Mouse (Mus musculus) adrenal gland, adult 2 months (tissue): Measurements from ENCODE around the gene Vmn1r148. TPM values are rescaled to one million over a fixed set of nuclear protein-coding genes. Genes with fewer than 3 reads are reported as not detected.
"Not testable (repeated sequence)": the region's sequence is repeated elsewhere in the genome, so short reads cannot be mapped to it uniquely, and the experiment has no call there.

Experiments used
- DNase-seq: peaks from one replicate; pipeline ENCODE4 v3.0.0; 2021
- long read RNA-seq: library from polyadenylated mRNA; stranded (forward); transcript quantifications from one replicate; pipeline ENCODE4 v2.0.0, GENCODE M21; 2021
- polyA plus RNA-seq: library from polyadenylated mRNA; depleted of rRNA; stranded (reverse); fragments of >200 nt; gene quantifications from 2 replicates; pipeline ENCODE4 v1.2.3, GENCODE M21; 2012; rRNA removed
- total RNA-seq, 2 experiments: library from RNA; stranded (reverse); gene quantifications; 2 replicates each; pipeline ENCODE4 v1.2.3; 2021

Gene Vmn1r148
- total RNA-seq = not detected
- polyA plus RNA-seq = not detected in 2 replicates
- long read RNA-seq = 0 reads

DNA sequence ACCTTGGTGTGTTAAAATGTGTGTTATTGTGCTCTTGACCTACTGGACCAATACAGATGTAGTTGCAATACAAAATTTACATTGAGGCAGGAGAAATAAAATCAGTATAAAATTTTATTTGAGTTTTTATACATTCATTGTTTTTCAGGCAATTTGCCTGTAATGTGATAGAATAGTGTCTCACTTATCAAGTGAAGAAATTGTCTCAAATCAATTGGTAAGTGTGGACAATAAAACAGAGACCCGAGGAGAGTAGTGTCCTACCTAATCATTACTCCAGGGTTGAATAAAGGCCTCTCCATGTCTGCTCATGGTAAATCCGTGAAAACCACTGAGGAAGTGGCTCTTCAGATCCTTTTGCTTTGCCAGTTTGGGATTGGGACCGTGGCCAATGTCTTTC, at the start of gene Vmn1r148:
Gene Vmn1r148, plus strand, starts transcription at position 301 of the 400 bp plus-strand sequence.
- DNase-seq = not testable (repeated sequence)

DNA sequence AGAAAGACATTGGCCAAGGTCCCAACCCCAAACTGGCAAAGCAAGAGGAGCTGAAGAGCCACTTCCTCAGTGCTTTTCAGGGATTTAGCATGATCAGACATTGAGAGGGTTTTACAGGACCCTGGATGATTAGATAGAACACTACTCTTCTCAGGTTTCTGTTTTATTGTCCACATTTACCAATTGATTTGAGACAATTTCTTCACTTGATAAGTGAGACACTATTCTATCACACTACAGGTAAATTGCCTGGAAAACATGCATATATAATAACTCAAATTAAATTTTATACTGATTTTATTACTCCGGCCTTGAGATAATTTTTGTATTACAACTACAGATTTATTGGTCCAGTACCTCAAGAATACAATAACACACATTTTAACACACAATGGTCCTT, 42.4 kb upstream of the Vmn1r148 start, which contains the start of gene Gm8660:
Gene Gm8660, minus strand, starts transcription at position 101 of the 400 bp plus-strand sequence.
- not testable (repeated sequence) for DNase-seq

DNA sequence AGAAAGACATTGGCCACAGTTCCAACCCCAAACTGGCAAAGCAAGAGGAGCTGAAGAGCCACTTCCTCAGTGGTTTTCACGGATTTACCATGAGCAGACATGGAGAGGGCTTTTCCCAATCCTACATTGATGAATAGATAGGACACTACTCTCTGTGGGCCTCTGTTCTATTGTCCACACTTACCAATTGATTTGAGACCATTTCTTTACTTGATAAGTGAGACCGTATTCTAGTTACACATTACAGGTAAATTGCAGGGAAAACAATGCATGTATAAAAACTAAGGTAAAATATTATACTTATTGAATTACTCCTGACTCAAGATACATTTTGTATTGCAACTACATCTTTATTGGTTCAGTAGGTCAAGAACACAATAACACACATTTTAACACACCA, 24.7 kb downstream of the Vmn1r148 start, which contains the start of gene Vmn1r149:
Gene Vmn1r149, minus strand, starts transcription at position 101 of the 400 bp plus-strand sequence.
- DNase-seq = not testable (repeated sequence)

DNA sequence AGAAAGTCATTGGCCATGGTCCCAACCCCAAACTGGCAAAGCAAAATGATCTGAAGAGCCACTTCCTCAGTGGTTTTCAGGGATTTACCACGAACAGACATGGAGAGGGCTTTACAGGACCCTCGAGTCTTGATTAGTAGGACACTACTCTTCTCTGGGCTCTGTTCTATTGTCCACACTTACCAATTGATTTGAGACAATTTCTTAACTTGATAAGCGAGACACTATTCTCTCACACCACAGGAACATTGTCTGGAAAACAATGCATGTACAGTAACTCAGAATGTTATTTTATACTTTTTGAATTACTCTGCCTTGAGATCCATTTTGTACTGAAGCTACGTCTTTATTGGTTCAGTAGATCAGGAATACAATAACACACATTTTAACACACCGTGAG, 50.6 kb downstream of the Vmn1r148 start, which contains the start of gene Gm10665:
Gene Gm10665, minus strand, starts transcription at position 101 of the 400 bp plus-strand sequence.
- not testable (repeated sequence) for DNase-seq

Other genes starting within 250 kb of the Vmn1r148 start
- not detected for gene Vmn1r142, start 249.5 kb upstream of the Vmn1r148 start, total RNA-seq
- not detected in 2 replicates for gene Vmn1r142, start 249.5 kb upstream of the Vmn1r148 start, polyA plus RNA-seq
- not detected for gene Vmn1r143, start 224.2 kb upstream of the Vmn1r148 start, total RNA-seq
- gene Vmn1r143, start 224.2 kb upstream of the Vmn1r148 start, polyA plus RNA-seq = not detected in 2 replicates
- gene Gm8653, start 212.3 kb upstream of the Vmn1r148 start, total RNA-seq = not detected
- gene Gm8653, start 212.3 kb upstream of the Vmn1r148 start, polyA plus RNA-seq = not detected in 2 replicates
- gene Gm8453, start 184.1 kb upstream of the Vmn1r148 start, total RNA-seq = not detected
- gene Gm8453, start 184.1 kb upstream of the Vmn1r148 start, polyA plus RNA-seq = not detected in 2 replicates
- gene Gm4187, start 83.9 kb upstream of the Vmn1r148 start, total RNA-seq = not detected
- not detected in 2 replicates for gene Gm4187, start 83.9 kb upstream of the Vmn1r148 start, polyA plus RNA-seq
- gene Gm8660, start 42.5 kb upstream of the Vmn1r148 start, total RNA-seq = not detected
- not detected in 2 replicates for gene Gm8660, start 42.5 kb upstream of the Vmn1r148 start, polyA plus RNA-seq
- gene Vmn1r149, start 24.6 kb downstream of the Vmn1r148 start, total RNA-seq = not detected
- gene Vmn1r149, start 24.6 kb downstream of the Vmn1r148 start, polyA plus RNA-seq = not detected in 2 replicates
- gene Gm10665, start 50.5 kb downstream of the Vmn1r148 start, total RNA-seq = not detected
- not detected in 2 replicates for gene Gm10665, start 50.5 kb downstream of the Vmn1r148 start, polyA plus RNA-seq
- gene Vmn1r151, start 86.1 kb downstream of the Vmn1r148 start, total RNA-seq = not detected
- gene Vmn1r151, start 86.1 kb downstream of the Vmn1r148 start, polyA plus RNA-seq = not detected in 2 replicates
- gene Vmn1r152, start 109.4 kb downstream of the Vmn1r148 start, total RNA-seq = not detected
- gene Vmn1r152, start 109.4 kb downstream of the Vmn1r148 start, polyA plus RNA-seq = not detected in 2 replicates
- gene Gm8677, start 121.3 kb downstream of the Vmn1r148 start, total RNA-seq = not detected
- not detected in 2 replicates for gene Gm8677, start 121.3 kb downstream of the Vmn1r148 start, polyA plus RNA-seq
- gene Gm4201, start 151.8 kb downstream of the Vmn1r148 start, total RNA-seq = not detected
- not detected in 2 replicates for gene Gm4201, start 151.8 kb downstream of the Vmn1r148 start, polyA plus RNA-seq
- gene Gm4565, start 174.5 kb downstream of the Vmn1r148 start, total RNA-seq = not detected
- not detected in 2 replicates for gene Gm4565, start 174.5 kb downstream of the Vmn1r148 start, polyA plus RNA-seq
- gene Vmn1r155, start 244.4 kb downstream of the Vmn1r148 start, total RNA-seq = not detected
- gene Vmn1r155, start 244.4 kb downstream of the Vmn1r148 start, polyA plus RNA-seq = not detected in 2 replicates